Mouse (Mus musculus): ENCODE data around the gene Lrp1.

Lrp1 gene

GRCm38 (mm10) chr10:127620406-127621190 is at the start of gene Lrp1:
Gene Lrp1 (minus strand): TSS chr10:127621148.
- Histone ChIP-seq H3K36me3 (ENCODE audit: control insufficient read depth, insufficient read depth, low read length, poor library complexity, severe bottlenecking) (no peaks in the 10 kb centered on the region), H3K27me3 (ENCODE audit: control insufficient read depth, insufficient read depth, low read length, poor library complexity, severe bottlenecking) (peaks cover 3% of the 10 kb centered on the region; the same call in 1 of the 2 replicates)
- DNase-seq (ENCODE audit: low read depth, low spot score) = peak; percentile 28

- DNase-seq (ENCODE audit: low read depth, low spot score) = peak; percentile 46
Observed at GRCm38 (mm10) chr10:127670185-127670584, 49.2 kb upstream of the Lrp1 start.

GRCm38 (mm10) chr10:127669170-127669569 is 48.2 kb upstream of the Lrp1 start:
- no peaks in the 10 kb centered on the region for H3K27me3 ChIP-seq (ENCODE audit: control insufficient read depth, insufficient read depth, low read length, poor library complexity, severe bottlenecking)
- no peaks in the 10 kb centered on the region; the same call in 1 of the 2 replicates for H3K36me3 ChIP-seq (ENCODE audit: control insufficient read depth, insufficient read depth, low read length, poor library complexity, severe bottlenecking)
- no peak for DNase-seq (ENCODE audit: low read depth, low spot score)

More at GRCm38 (mm10) chr10:127670185-127670584, 49.2 kb upstream of the Lrp1 start:
- H3K27me3 ChIP-seq (ENCODE audit: control insufficient read depth, insufficient read depth, low read length, poor library complexity, severe bottlenecking) = no peaks in the 10 kb centered on the region
- no peaks in the 10 kb centered on the region for H3K36me3 ChIP-seq (ENCODE audit: control insufficient read depth, insufficient read depth, low read length, poor library complexity, severe bottlenecking)

- peak; percentile 95 for DNase-seq (ENCODE audit: low read depth, low spot score)
- no peaks in the 10 kb centered on the region for H3K27me3 ChIP-seq (ENCODE audit: control insufficient read depth, insufficient read depth, low read length, poor library complexity, severe bottlenecking)
- no peaks in the 10 kb centered on the region; the same call in none of the 2 replicates for H3K36me3 ChIP-seq (ENCODE audit: control insufficient read depth, insufficient read depth, low read length, poor library complexity, severe bottlenecking)
Observed at GRCm38 (mm10) chr10:127668093-127669050, 47.4 kb upstream of the Lrp1 start, which contains the start of gene Nab2. Gene Nab2 (minus strand): TSS chr10:127668568.

GRCm38 (mm10) chr10:127667269-127668092 is 46.5 kb upstream of the Lrp1 start:
- peak; percentile 84 for DNase-seq (ENCODE audit: low read depth, low spot score)
- H3K27me3 ChIP-seq (ENCODE audit: control insufficient read depth, insufficient read depth, low read length, poor library complexity, severe bottlenecking) = no peaks in the 10 kb centered on the region

GRCm38 (mm10) chr10:127666501-127667268 is 45.7 kb upstream of the Lrp1 start, which contains the start of gene Nemp1:
Gene Nemp1 (plus strand): TSS chr10:127666901.
- no peaks in the 10 kb centered on the region for H3K27me3 ChIP-seq (ENCODE audit: control insufficient read depth, insufficient read depth, low read length, poor library complexity, severe bottlenecking)
- peak; percentile 88 for DNase-seq (ENCODE audit: low read depth, low spot score)
- no peaks in the 10 kb centered on the region; the same call in none of the 2 replicates for H3K36me3 ChIP-seq (ENCODE audit: control insufficient read depth, insufficient read depth, low read length, poor library complexity, severe bottlenecking)

More at GRCm38 (mm10) chr10:127667269-127668092, 46.5 kb upstream of the Lrp1 start:
- H3K36me3 ChIP-seq (ENCODE audit: control insufficient read depth, insufficient read depth, low read length, poor library complexity, severe bottlenecking) = no peaks in the 10 kb centered on the region; the same call in none of the 2 replicates

GRCm38 (mm10) chr10:127665366-127666181 is 44.6 kb upstream of the Lrp1 start:
- peak; percentile 42 for DNase-seq (ENCODE audit: low read depth, low spot score)
- Histone ChIP-seq H3K36me3 (ENCODE audit: control insufficient read depth, insufficient read depth, low read length, poor library complexity, severe bottlenecking) (peaks cover 5% of the 10 kb centered on the region), H3K27me3 (ENCODE audit: control insufficient read depth, insufficient read depth, low read length, poor library complexity, severe bottlenecking) (no peaks in the 10 kb centered on the region)

GRCm38 (mm10) chr10:127664891-127665290 is 43.9 kb upstream of the Lrp1 start:
- Histone ChIP-seq H3K27me3 (ENCODE audit: control insufficient read depth, insufficient read depth, low read length, poor library complexity, severe bottlenecking) (no peaks in the 10 kb centered on the region), H3K36me3 (ENCODE audit: control insufficient read depth, insufficient read depth, low read length, poor library complexity, severe bottlenecking) (peaks cover 6% of the 10 kb centered on the region)
- DNase-seq (ENCODE audit: low read depth, low spot score) = no peak

GRCm38 (mm10) chr10:127664166-127664565 is 43.2 kb upstream of the Lrp1 start:
- H3K36me3 ChIP-seq (ENCODE audit: control insufficient read depth, insufficient read depth, low read length, poor library complexity, severe bottlenecking) = peaks cover 9% of the 10 kb centered on the region
- no peaks in the 10 kb centered on the region for H3K27me3 ChIP-seq (ENCODE audit: control insufficient read depth, insufficient read depth, low read length, poor library complexity, severe bottlenecking)
- DNase-seq (ENCODE audit: low read depth, low spot score) = no peak

- DNase-seq (ENCODE audit: low read depth, low spot score) = no peak
- Histone ChIP-seq H3K27me3 (ENCODE audit: control insufficient read depth, insufficient read depth, low read length, poor library complexity, severe bottlenecking) (no peaks in the 10 kb centered on the region), H3K36me3 (ENCODE audit: control insufficient read depth, insufficient read depth, low read length, poor library complexity, severe bottlenecking) (peaks cover 11% of the 10 kb centered on the region)
Observed at GRCm38 (mm10) chr10:127663590-127663989, 42.6 kb upstream of the Lrp1 start.

GRCm38 (mm10) chr10:127662666-127663253 is 41.8 kb upstream of the Lrp1 start:
- DNase-seq (ENCODE audit: low read depth, low spot score) = peak; percentile 61
- peaks cover 15% of the 10 kb centered on the region for H3K36me3 ChIP-seq (ENCODE audit: control insufficient read depth, insufficient read depth, low read length, poor library complexity, severe bottlenecking)
- H3K27me3 ChIP-seq (ENCODE audit: control insufficient read depth, insufficient read depth, low read length, poor library complexity, severe bottlenecking) = no peaks in the 10 kb centered on the region

- peak; percentile 81 for DNase-seq (ENCODE audit: low read depth, low spot score)
- Histone ChIP-seq H3K36me3 (ENCODE audit: control insufficient read depth, insufficient read depth, low read length, poor library complexity, severe bottlenecking) (peaks cover 15% of the 10 kb centered on the region), H3K27me3 (ENCODE audit: control insufficient read depth, insufficient read depth, low read length, poor library complexity, severe bottlenecking) (no peaks in the 10 kb centered on the region)
Observed at GRCm38 (mm10) chr10:127661915-127662663, 41.1 kb upstream of the Lrp1 start.

All from splenic B cell, adult 2 months (primary cell).